Mouse (Mus musculus): Measurements from ENCODE around the gene Gmfg. TPM values are rescaled to one million over a fixed set of nuclear protein-coding genes. Genes with fewer than 3 reads are reported as not detected.

Gmfg gene
- polyA plus RNA-seq, 1 experiment from 2014 or later: 6.0 TPM

DNA sequence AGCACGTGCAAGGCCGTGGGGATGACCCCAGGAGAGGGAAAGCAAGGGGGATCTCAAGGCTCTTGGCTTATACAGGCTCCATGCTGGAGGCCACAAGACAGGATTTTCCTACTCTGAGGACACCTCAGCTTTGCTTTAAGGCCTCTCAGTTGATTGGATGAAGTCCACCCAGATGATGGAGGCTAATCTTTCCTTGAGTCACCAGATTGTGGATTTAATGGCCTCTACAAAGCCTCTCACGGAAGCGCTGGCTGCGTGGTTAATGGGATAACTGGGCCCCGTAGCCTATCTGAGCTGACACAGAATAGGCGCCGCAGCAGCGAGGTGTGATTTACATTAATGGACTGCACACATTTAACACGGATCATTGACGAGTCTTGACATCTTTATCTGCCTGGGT is 58.2 kb downstream of the Gmfg start:
- Histone ChIP-seq H3K27me3 (no peaks in the 10 kb centered on the region; the same call in 1 of the 2 replicates), H3K9ac (no peak overlapping the region), H3K4me1 (replicated peaks) (peaks cover 6% of the 10 kb centered on the region; the same call in 1 of the 2 replicates), H3K4me3 (no peak overlapping the region), H3K4me2 (no peak overlapping the region), H3K27ac (replicated peaks) (peak overlapping the region; percentile 59), H3K36me3 (no peaks in the 10 kb centered on the region), H3K9me3 (no peaks in the 10 kb centered on the region)
- WGBS: 54% methylated on average over 11 of the region's 11 CpGs
- ATAC-seq (ENCODE audit: low read depth): no peak

Other genes with a start within 250 kb of the Gmfg start
- 7.0 and 13.5 TPM in 2 replicates for gene Eid2, start 169.6 kb upstream of the Gmfg start, polyA plus RNA-seq (2015; fragmentation: Nextera tagmentation; extraction: Ambion mirVana)
- gene Eid2b, start 159.7 kb upstream of the Gmfg start, polyA plus RNA-seq (2015; fragmentation: Nextera tagmentation; extraction: Ambion mirVana): 37.2 and 38.2 TPM in 2 replicates
- gene Selenov, start 146.3 kb upstream of the Gmfg start, polyA plus RNA-seq (2015; fragmentation: Nextera tagmentation; extraction: Ambion mirVana): 0.50 and 0.69 TPM in 2 replicates
- 31.1 and 31.6 TPM in 2 replicates for gene Dll3, start 135.2 kb upstream of the Gmfg start, polyA plus RNA-seq (2015; fragmentation: Nextera tagmentation; extraction: Ambion mirVana)
- gene Timm50, start 125.4 kb upstream of the Gmfg start, polyA plus RNA-seq (2015; fragmentation: Nextera tagmentation; extraction: Ambion mirVana): 125 and 131 TPM in 2 replicates
- gene Supt5, start 98.7 kb upstream of the Gmfg start, polyA plus RNA-seq (2015; fragmentation: Nextera tagmentation; extraction: Ambion mirVana): 92.1 and 94.1 TPM in 2 replicates
- 533 and 537 TPM in 2 replicates for gene Rps16, start 86.8 kb upstream of the Gmfg start, polyA plus RNA-seq (2015; fragmentation: Nextera tagmentation; extraction: Ambion mirVana)
- gene Plekhg2, start 64.8 kb upstream of the Gmfg start, polyA plus RNA-seq (2015; fragmentation: Nextera tagmentation; extraction: Ambion mirVana): 33.8 and 35.8 TPM in 2 replicates
- 4.9 and 6.5 TPM in 2 replicates for gene Zfp36, start 57.2 kb upstream of the Gmfg start, polyA plus RNA-seq (2015; fragmentation: Nextera tagmentation; extraction: Ambion mirVana)
- 35.7 and 45.4 TPM in 2 replicates for gene Med29, start 44.7 kb upstream of the Gmfg start, polyA plus RNA-seq (2015; fragmentation: Nextera tagmentation; extraction: Ambion mirVana)
- gene Paf1, start 44.5 kb upstream of the Gmfg start, polyA plus RNA-seq (2015; fragmentation: Nextera tagmentation; extraction: Ambion mirVana): 99.8 and 103 TPM in 2 replicates
- 14.1 and 15.2 TPM in 2 replicates for gene Lrfn1, start 14.5 kb downstream of the Gmfg start, polyA plus RNA-seq (2015; fragmentation: Nextera tagmentation; extraction: Ambion mirVana)
- gene Ifnl2, start 73.0 kb downstream of the Gmfg start, polyA plus RNA-seq (2015; fragmentation: Nextera tagmentation; extraction: Ambion mirVana): not detected in 2 replicates
- not detected in 2 replicates for gene Ifnl3, start 85.4 kb downstream of the Gmfg start, polyA plus RNA-seq (2015; fragmentation: Nextera tagmentation; extraction: Ambion mirVana)
- not detected in 2 replicates for gene Sycn, start 103.4 kb downstream of the Gmfg start, polyA plus RNA-seq (2015; fragmentation: Nextera tagmentation; extraction: Ambion mirVana)
- not detected in 2 replicates for gene Nccrp1, start 109.8 kb downstream of the Gmfg start, polyA plus RNA-seq (2015; fragmentation: Nextera tagmentation; extraction: Ambion mirVana)
- 25.6 and 26.9 TPM in 2 replicates for gene Samd4b, start 160.7 kb downstream of the Gmfg start, polyA plus RNA-seq (2015; fragmentation: Nextera tagmentation; extraction: Ambion mirVana)
- 20.1 and 20.2 TPM in 2 replicates for gene Pak4, start 160.7 kb downstream of the Gmfg start, polyA plus RNA-seq (2015; fragmentation: Nextera tagmentation; extraction: Ambion mirVana)
- not detected in 2 replicates for gene Acp7, start 193.9 kb downstream of the Gmfg start, polyA plus RNA-seq (2015; fragmentation: Nextera tagmentation; extraction: Ambion mirVana)

Data from neural tube, embryonic 13.5 days (tissue).